Mouse (Mus musculus): ENCODE measurements around the gene Rbfox1. TPM values are rescaled to one million over a fixed set of nuclear protein-coding genes. Genes with fewer than 3 reads are reported as not detected.

Rbfox1 gene
- total and polyA plus RNA-seq, 2 experiments: 0.09 TPM; not detected in 1

DNA sequence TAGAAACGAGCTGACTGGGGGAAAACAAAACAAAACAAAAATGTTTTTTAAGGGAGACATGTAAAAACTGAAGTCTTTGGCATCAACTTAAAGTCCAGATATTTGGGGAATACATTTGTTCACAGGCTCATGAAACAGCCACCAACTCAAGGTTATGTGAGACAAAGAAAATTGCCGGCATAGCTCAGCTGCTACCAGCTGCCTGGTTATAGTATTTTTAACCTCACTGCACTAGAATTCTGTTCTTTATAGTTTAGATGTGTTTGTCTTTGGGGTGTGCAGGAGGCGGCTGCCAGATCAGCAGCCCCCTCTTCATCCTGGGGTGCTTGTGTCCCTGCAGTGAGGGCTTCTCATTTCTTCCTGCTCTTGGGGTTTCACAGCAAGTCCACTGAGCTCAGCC, 357.3 kb downstream of the Rbfox1 start:
- Histone ChIP-seq H3K9ac (ENCODE audit: low read depth, low read length) (no peak overlapping the region), H3K4me3 (ENCODE audit: insufficient read depth, low read depth, low read length) (no peak overlapping the region), H3K27ac (replicated peaks; ENCODE audit: insufficient read depth, low read depth, low read length) (no peak overlapping the region), H3K79me2 (ENCODE audit: control insufficient read depth, insufficient read depth, low read length) (no peaks in the 10 kb centered on the region), H3K36me3 (ENCODE audit: control insufficient read depth, insufficient read depth, low read length) (no peaks in the 10 kb centered on the region), H3K27me3 (ENCODE audit: control insufficient read depth, insufficient read depth, low read length) (no peaks in the 10 kb centered on the region), H3K4me1 (ENCODE audit: control insufficient read depth, insufficient read depth, low read length) (no peaks in the 10 kb centered on the region)
- no peak for TF ChIP-seq POLR2A (IDR thresholded peaks at IDR 0.05; ENCODE audit: extremely low read depth, insufficient read depth, low read length)
- no peak for TF ChIP-seq CTCF (IDR thresholded peaks at IDR 0.05; ENCODE audit: low read depth, low read length)
- no peak for DNase-seq (ENCODE audit: extremely low read depth, low read depth, low spot score)
- 75% methylated on average over 3 of the region's 3 CpGs for WGBS

- Histone ChIP-seq H3K27me3 (ENCODE audit: control insufficient read depth, insufficient read depth, low read length) (no peaks in the 10 kb centered on the region), H3K9ac (ENCODE audit: low read depth, low read length) (no peak overlapping the region), H3K79me2 (ENCODE audit: control insufficient read depth, insufficient read depth, low read length) (no peaks in the 10 kb centered on the region), H3K36me3 (ENCODE audit: control insufficient read depth, insufficient read depth, low read length) (no peaks in the 10 kb centered on the region), H3K4me3 (ENCODE audit: insufficient read depth, low read depth, low read length) (no peak overlapping the region), H3K4me1 (ENCODE audit: control insufficient read depth, insufficient read depth, low read length) (no peaks in the 10 kb centered on the region), H3K27ac (replicated peaks; ENCODE audit: insufficient read depth, low read depth, low read length) (no peak overlapping the region)
- TF ChIP-seq CTCF (IDR thresholded peaks at IDR 0.05; ENCODE audit: low read depth, low read length) (no peak), POLR2A (IDR thresholded peaks at IDR 0.05; ENCODE audit: extremely low read depth, insufficient read depth, low read length) (no peak)
- no peak for DNase-seq (ENCODE audit: extremely low read depth, low read depth, low spot score)
- 80% methylated on average over 4 of the region's 4 CpGs for WGBS
Observed at GRCm38 (mm10) chr16:6247569-6247968, 362.4 kb downstream of the Rbfox1 start.

- Histone ChIP-seq H3K36me3 (ENCODE audit: control insufficient read depth, insufficient read depth, low read length) (no peaks in the 10 kb centered on the region), H3K27ac (replicated peaks; ENCODE audit: insufficient read depth, low read depth, low read length) (no peak overlapping the region), H3K9ac (ENCODE audit: low read depth, low read length) (no peak overlapping the region), H3K4me3 (ENCODE audit: insufficient read depth, low read depth, low read length) (no peak overlapping the region), H3K4me1 (ENCODE audit: control insufficient read depth, insufficient read depth, low read length) (no peaks in the 10 kb centered on the region), H3K27me3 (ENCODE audit: control insufficient read depth, insufficient read depth, low read length) (no peaks in the 10 kb centered on the region; the same call in 1 of the 2 replicates), H3K79me2 (ENCODE audit: control insufficient read depth, insufficient read depth, low read length) (no peaks in the 10 kb centered on the region)
- DNase-seq (ENCODE audit: extremely low read depth, low read depth, low spot score): no peak
- WGBS: 82% methylated on average over 8 of the region's 8 CpGs
- TF ChIP-seq CTCF (IDR thresholded peaks at IDR 0.05; ENCODE audit: low read depth, low read length): no peak
- no peak for TF ChIP-seq POLR2A (IDR thresholded peaks at IDR 0.05; ENCODE audit: extremely low read depth, insufficient read depth, low read length)
Observed at GRCm38 (mm10) chr16:6264557-6264956, 379.4 kb downstream of the Rbfox1 start.

DNA sequence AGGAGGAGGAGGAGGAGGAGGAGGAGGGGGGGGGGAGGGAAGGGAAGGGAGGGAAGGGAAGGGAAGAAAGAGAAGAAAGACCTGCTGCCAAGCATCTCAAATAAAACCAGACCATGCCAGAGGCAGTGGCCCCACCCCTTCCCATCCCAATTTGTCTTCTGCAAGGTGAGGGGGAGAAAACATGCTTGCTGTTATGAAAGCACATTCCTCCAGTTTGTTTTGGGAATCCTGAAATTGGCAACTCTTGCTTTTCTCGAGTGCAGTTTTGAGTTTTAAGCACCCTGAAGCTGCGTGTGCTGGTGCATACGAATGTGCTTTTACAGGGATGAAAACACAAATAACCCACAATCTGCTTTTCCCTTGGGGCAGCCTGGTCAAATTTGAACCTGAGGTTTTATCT, 380.5 kb downstream of the Rbfox1 start:
- Histone ChIP-seq H3K27me3 (ENCODE audit: control insufficient read depth, insufficient read depth, low read length) (no peaks in the 10 kb centered on the region; the same call in 1 of the 2 replicates), H3K79me2 (ENCODE audit: control insufficient read depth, insufficient read depth, low read length) (no peaks in the 10 kb centered on the region), H3K36me3 (ENCODE audit: control insufficient read depth, insufficient read depth, low read length) (no peaks in the 10 kb centered on the region), H3K27ac (replicated peaks; ENCODE audit: insufficient read depth, low read depth, low read length) (no peak overlapping the region), H3K9ac (ENCODE audit: low read depth, low read length) (no peak overlapping the region), H3K4me1 (ENCODE audit: control insufficient read depth, insufficient read depth, low read length) (no peaks in the 10 kb centered on the region), H3K4me3 (ENCODE audit: insufficient read depth, low read depth, low read length) (no peak overlapping the region)
- TF ChIP-seq CTCF (IDR thresholded peaks at IDR 0.05; ENCODE audit: low read depth, low read length) (no peak), POLR2A (IDR thresholded peaks at IDR 0.05; ENCODE audit: extremely low read depth, insufficient read depth, low read length) (no peak)
- no peak for DNase-seq (ENCODE audit: extremely low read depth, low read depth, low spot score)
- 69% methylated on average over 3 of the region's 3 CpGs for WGBS

GRCm38 (mm10) chr16:6271596-6272370, 386.6 kb downstream of the Rbfox1 start:
- DNase-seq (ENCODE audit: extremely low read depth, low read depth, low spot score): no peak
- H3K36me3 ChIP-seq (ENCODE audit: control insufficient read depth, insufficient read depth, low read length): no peaks in the 10 kb centered on the region
- H3K4me1 ChIP-seq (ENCODE audit: control insufficient read depth, insufficient read depth, low read length): no peaks in the 10 kb centered on the region
- no peak overlapping the region for H3K27ac ChIP-seq (replicated peaks; ENCODE audit: insufficient read depth, low read depth, low read length)
- no peak overlapping the region for H3K9ac ChIP-seq (ENCODE audit: low read depth, low read length)
- no peak overlapping the region for H3K4me3 ChIP-seq (ENCODE audit: insufficient read depth, low read depth, low read length)
- no peaks in the 10 kb centered on the region; the same call in 1 of the 2 replicates for H3K27me3 ChIP-seq (ENCODE audit: control insufficient read depth, insufficient read depth, low read length)
- TF ChIP-seq POLR2A (IDR thresholded peaks at IDR 0.05; ENCODE audit: extremely low read depth, insufficient read depth, low read length): no peak
- TF ChIP-seq CTCF (IDR thresholded peaks at IDR 0.05; ENCODE audit: low read depth, low read length): no peak
- H3K79me2 ChIP-seq (ENCODE audit: control insufficient read depth, insufficient read depth, low read length): no peaks in the 10 kb centered on the region
- 71% methylated on average over 7 of the region's 7 CpGs for WGBS

DNA sequence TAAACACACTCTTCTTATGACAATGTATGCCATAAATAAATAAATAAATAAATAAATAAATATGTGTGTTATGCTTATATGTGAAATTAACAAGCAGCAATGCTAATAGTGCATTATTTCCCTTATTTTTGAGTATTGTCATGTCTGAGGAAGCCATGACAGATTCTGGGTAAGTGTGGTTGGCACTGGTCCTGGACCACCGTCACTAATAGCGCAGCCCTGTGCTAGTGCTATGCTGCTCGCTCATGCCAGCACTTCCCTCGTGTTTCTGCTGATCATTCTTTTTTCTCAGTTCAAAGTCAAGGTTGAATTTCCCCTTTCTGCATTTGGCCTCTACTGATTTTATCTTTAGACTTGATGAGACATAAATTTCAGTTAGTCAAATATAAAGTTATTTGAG, 398.3 kb downstream of the Rbfox1 start:
- 84% methylated on average over 4 of the region's 4 CpGs for WGBS
- no peaks in the 10 kb centered on the region for H3K36me3 ChIP-seq (ENCODE audit: control insufficient read depth, insufficient read depth, low read length)
- no peak overlapping the region for H3K27ac ChIP-seq (replicated peaks; ENCODE audit: insufficient read depth, low read depth, low read length)
- H3K9ac ChIP-seq (ENCODE audit: low read depth, low read length): no peak overlapping the region
- H3K79me2 ChIP-seq (ENCODE audit: control insufficient read depth, insufficient read depth, low read length): no peaks in the 10 kb centered on the region
- no peak for DNase-seq (ENCODE audit: extremely low read depth, low read depth, low spot score)
- no peak overlapping the region for H3K4me3 ChIP-seq (ENCODE audit: insufficient read depth, low read depth, low read length)
- no peak for TF ChIP-seq POLR2A (IDR thresholded peaks at IDR 0.05; ENCODE audit: extremely low read depth, insufficient read depth, low read length)
- no peak for TF ChIP-seq CTCF (IDR thresholded peaks at IDR 0.05; ENCODE audit: low read depth, low read length)
- H3K4me1 ChIP-seq (ENCODE audit: control insufficient read depth, insufficient read depth, low read length): no peaks in the 10 kb centered on the region
- no peaks in the 10 kb centered on the region for H3K27me3 ChIP-seq (ENCODE audit: control insufficient read depth, insufficient read depth, low read length)
